Mouse (Mus musculus) heart, adult 2 months (tissue): Measurements from ENCODE around the gene Nup133.

Source experiments
- CTCF ChIP-seq: fragments of 200-600 bp; IDR thresholded peaks from 2 replicates; pipeline ENCODE4 v1.8.1; 2022; ENCODE audit warnings: antibody characterized with exemption, mild to moderate bottlenecking, moderate library complexity
- EP300 ChIP-seq: fragments of 200-500 bp; IDR thresholded peaks from 2 replicates; pipeline ENCODE4 v1.6.1; 2011; ENCODE audit warnings: low read depth, low read length, control low read depth; ENCODE audit not compliant: insufficient read depth

- TF ChIP-seq CTCF (peak; percentile 59), EP300 (no peak)
Observed at GRCm38 (mm10) chr8:123858941-123859647, 90.0 kb downstream of the Nup133 start.
